Mouse (Mus musculus) heart, adult 2 months (tissue): ENCODE measurements around the gene BC067074.

Experiments used
- CTCF ChIP-seq: fragments of 200-600 bp; IDR thresholded peaks from 2 replicates; pipeline ENCODE4 v1.8.1; 2022; ENCODE audit warnings: antibody characterized with exemption, mild to moderate bottlenecking, moderate library complexity
- EP300 ChIP-seq: fragments of 200-500 bp; IDR thresholded peaks from 2 replicates; pipeline ENCODE4 v1.6.1; 2011; ENCODE audit warnings: low read depth, low read length, control low read depth; ENCODE audit not compliant: insufficient read depth

DNA sequence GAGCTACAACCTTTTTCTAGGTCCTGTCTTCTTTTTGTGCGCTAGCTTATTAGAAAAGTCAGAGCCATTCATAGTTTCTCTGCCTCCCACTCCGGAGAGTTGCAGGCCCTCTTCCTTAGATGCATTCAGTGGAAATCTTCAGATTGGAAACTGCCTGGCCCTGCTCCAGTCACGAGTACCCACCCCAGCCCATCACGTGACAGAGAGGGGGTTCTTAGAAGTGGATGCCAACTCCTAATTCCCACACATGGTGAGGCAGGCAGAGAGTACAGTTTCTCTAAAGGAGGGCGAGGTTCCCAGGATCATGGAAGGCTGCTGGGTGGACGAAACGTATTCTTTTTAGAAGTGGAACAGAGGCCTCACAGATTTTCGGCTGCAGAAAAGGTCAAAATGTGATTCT, 958 bp upstream of the BC067074 start:
- no peak for TF ChIP-seq CTCF
- TF ChIP-seq EP300 = no peak
